Mouse (Mus musculus) right cerebral cortex, adult 2 months (tissue): Measurements from ENCODE around the gene Pecr.
"Not testable (repeated sequence)": the region's sequence is repeated elsewhere in the genome, so short reads cannot be mapped to it uniquely, and the experiment has no call there.

Source experiments
- DNase-seq, 2 experiments: peaks; one replicate each; pipeline ENCODE4 v3.0.0; 2021 to 2022; ENCODE audit warnings: low spot score in 2 of 2

The Pecr gene

DNA sequence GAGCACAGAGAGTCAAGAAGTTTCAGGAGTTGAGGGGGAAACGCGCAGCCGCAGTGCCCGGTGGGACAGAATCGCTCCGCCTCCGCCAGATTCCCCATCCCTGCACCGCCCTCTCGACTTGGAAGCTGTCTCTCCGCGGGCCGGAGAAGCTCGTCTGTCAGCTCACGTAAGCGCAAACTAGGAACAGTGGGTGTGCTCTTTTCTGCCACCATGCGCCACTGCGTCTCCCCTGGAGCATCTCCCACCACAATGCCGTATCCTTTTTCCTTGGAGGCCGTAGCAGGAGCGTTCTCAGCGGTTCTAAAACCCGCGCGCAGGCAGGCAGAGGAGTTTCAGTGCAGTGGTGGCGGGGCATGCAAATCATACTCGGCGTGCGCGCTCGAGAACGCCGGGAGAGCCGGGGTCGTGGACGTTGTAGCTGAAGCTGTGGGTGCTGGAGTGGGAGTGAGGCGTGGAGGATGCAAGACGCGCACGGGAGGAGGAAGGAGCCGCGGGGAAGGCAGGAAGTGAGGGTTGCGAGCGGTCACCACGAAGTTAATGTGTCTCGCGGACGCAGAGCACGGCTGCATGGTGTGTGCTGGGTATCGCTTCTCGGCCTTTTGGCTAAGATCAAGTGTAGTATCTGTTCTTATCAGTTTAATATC is 47.6 kb downstream of the Pecr start:
- DNase-seq: peak; percentile 73 to 77

DNA sequence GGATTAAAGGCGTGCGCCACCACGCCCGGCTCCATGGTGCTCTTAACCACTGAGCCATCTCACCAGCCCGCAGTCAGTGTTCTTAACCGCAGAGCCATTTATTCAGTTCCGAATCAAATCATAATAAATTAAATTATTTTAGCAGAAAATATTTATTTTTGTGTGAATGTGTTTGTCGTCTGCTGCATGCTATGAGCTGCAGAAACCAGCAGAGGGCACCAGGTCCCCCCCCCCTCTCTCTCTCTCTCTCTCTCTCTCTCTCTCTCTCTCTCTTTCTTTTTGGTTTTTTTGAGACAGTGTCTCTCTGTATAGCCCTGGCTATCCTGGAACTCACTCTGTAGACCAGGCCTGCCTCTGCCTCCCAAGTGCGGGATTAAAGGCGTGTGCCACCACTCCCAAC is 51.5 kb downstream of the Pecr start:
- not testable (repeated sequence) for DNase-seq

DNA sequence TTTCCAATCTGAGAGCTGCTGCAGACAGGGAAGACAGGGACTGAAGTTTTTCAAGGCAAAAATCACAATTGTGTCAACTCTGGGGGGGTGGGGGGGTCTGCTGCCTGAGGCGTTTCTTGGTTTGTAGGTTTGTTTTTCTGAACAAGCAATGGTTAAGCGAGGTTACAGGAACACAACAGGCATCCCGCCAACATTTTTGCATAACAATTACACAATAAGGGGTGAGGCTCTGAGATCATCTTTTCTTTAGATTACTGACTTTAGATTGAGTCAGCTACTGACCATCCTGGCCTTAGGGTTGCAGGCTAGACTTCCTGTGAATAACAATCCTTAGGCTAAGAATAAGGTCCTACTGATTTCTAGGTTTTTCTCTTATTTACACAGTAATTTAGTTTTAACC is 55.1 kb downstream of the Pecr start:
- DNase-seq: no peak

DNA sequence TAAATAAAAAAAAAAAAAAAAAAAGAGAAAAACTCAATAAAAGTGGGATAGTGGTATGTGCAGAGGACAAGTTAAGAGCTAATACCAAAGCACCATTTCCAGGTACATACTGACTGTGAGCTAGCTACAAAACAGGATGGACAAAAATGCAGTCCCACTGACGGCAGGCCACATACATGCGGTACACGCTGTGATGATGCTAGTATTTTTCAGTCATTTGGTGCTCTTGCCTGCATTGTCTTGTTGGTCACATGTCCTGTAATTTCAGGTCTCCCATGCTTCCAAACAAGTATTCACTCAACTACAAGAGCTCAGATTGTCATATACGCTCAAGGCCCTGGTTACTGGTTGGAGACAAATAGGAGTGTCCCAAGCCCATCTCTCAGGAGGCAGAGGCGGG is 56.6 kb downstream of the Pecr start:
- DNase-seq: no peak

DNA sequence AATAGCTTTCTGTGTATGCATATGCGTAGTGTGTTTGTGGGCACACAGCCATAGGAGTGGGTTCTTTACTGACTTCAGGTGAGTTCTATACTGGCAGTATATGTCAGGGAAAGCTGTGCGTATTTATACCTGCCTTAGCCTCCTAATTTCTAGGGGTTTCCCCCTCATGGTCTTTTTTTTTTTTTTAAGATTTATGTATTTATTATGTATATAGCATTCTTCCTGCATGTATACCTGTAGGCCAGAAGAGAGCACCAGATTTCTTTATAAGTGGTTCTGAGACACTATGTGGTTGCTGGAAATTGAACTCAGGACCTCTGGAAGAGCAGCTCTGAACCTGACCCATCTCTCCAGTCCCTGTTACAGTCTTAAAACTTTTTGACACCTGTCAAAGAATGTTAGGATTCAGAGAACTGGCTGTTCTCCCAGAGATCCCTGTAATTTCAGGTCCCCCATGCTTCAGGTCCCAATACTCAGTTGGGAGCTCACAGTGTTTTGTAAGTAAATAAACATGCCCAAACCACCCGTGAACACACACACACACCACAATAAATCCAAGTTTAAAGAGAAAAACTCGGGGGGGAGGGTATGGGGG is 57.1 kb downstream of the Pecr start:
- DNase-seq: no peak

DNA sequence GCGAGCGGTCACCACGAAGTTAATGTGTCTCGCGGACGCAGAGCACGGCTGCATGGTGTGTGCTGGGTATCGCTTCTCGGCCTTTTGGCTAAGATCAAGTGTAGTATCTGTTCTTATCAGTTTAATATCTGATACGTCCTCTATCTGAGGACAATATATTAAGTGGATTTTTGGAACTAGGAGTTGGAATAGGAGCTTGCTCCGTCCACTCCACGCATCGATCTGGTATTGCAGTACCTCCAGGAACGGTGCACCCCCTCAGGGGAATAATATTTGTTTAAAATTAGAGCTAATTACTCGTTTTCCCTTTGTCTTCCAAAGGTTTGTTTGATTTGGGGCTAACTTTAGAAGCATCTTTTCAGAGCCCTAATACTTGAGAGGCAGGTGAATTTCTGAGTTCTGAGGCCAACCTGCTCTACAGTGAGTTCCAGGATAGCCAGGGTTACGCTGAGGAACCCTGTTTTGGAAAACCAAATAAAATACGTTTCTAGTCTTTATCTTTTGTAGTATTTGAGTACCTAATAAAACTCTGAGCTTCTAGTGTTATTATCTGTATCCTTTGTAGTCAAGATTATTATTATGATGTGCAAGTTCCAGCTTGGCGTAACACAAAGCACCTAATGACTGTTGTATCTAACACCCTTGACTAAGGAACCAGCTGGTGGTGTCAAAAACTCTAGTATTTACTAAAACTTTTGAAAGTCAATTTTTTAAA is 57.8 kb downstream of the Pecr start:
- DNase-seq: peak in 1 of 2 experiments; percentile 21

DNA sequence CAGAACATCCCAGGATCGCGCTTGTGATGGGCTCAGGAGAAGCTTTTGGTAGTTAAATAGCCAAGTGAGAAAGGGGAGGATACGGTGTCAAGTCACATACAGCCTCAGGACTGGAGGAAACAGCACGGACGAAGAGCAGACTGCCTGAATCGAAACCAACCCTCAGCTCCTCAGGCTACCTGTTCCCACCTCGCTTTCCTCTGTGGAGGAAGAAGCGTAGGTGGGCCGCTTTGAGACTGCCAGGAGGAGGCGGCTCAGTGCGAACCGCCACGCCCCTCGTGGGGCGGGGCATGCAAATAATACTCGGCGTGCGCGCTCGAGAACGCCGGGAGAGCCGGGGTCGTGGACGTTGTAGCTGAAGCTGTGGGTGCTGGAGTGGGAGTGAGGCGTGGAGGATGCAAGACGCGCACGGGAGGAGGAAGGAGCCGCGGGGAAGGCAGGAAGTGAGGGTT is 58.4 kb downstream of the Pecr start:
- DNase-seq: peak; percentile 67 to 87

DNA sequence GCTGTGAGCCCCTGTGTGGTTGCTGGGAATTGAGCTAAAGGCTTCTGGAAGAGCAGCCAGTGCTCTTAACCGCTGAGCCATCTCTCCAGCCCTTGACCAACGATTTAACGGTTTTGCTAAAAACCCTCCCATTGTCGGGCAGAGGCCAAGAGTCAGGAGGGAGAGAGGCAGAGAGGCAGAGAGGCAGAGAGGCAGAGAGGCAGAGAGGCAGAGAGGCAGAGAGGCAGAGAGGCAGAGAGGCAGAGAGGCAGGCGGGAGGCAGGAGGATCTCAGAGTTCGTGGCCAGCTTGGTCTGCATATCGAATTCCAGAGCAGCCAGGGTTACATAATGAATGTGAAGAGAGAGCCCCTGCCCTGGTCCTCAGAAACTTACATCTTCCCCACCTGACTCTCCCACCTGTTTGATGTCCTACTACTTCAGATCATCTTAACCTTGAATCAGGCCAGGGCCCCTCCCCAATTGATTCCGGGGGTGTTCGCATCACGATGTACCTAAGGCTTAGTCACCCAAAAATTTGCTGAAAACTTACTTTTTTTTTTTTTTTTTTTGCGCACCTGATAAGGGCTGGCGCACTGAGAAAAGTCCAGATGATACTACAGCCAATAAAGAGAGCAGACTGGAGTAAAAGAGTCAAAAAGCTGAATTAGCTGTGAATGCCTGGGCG is 58.9 kb downstream of the Pecr start:
- DNase-seq: no peak

DNA sequence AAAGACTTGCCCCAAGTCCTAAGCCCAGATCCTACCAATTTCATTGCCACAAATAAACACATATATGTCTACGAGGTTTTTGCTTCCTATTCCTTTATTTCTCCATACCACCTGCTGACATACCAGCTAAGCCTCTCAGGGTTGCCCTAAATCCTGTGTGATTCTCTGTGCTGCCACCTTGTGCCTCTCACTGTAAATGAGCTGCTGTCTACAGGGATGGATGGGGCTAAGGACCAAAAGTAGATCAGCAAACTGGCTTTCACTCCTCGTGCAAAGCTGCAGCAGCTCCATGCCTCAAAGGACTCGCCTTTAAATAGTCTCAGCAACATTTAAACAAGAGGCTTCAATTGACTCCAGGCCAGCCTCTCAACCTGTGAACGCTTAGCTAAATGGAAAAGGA is 64.1 kb downstream of the Pecr start:
- peak; percentile 53 to 65 for DNase-seq

DNA sequence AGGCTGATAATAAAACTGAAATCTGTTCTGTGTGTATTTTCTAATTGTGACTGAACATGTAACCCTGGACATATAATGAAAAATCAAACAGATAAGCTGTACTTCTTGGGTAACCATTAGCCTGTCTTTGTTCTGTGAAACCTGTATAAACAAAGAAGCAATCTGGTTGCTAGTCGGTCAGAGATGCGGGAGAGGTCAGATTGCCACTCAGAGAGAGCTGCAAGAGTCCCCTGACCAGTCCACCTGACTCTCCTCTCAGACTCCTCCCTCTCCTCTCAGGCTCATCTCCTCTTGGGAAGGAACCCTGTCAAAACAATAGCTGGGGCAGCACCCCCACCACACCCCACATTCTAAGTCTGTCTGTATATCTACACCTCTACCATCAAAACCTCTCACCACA is 65.0 kb downstream of the Pecr start:
- no peak for DNase-seq

DNA sequence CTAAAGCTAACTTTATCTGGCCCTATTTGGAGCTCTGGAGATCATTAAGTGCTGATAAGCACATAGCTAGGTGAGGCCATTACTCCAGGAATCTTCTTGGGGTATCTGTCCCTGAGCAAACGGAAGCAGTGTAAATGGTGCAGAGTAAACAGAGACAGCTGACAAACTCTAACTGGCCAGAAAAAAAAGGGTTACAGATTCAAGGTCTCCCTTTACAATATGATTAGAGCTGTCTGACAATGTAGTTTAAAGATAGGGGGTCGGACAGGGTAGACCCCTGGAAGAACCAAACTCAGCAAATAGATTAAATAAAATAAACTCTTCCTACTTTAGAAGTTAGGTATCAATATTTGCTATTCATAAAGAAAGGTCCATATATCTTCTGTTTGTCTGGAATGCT is 65.5 kb downstream of the Pecr start:
- no peak for DNase-seq

DNA sequence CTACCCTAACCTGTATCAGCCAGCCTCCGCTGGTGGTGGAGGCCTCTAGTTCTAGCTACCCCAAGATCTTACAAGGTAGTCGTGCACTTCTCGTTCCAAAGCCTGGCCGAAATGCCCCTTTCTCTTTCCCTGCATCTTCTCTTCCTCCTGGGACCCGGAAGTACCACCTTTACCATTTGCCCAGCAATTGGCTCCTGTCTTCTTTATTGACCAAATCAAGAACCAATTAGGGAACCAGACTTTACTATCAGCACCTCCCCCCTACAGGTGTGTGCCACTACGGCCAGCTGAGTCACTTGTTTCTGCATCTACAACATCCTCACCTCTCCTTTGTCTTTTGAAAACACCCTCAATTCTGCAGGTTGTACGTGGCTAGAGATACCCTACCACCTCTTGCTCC is 67.4 kb downstream of the Pecr start:
- no peak for DNase-seq

DNA sequence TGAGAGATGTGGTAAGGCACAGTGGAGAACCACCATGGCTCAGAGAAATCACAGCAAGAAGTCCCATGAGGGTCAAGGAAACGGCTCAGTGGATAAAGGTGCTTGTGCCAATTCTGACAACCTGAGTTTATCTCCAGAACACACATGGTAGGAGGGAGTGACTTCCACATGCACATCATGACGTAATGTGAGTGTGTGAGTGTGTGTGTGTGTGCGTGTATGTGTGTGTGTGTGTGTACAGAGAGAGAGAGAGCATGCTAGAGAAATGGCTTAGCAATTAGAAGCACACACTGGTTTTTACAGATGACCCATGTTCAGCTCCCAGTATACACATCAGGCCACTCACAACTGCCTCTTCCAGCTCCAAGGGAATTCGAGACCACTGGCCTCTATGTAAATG is 68.9 kb downstream of the Pecr start:
- DNase-seq: no peak

DNA sequence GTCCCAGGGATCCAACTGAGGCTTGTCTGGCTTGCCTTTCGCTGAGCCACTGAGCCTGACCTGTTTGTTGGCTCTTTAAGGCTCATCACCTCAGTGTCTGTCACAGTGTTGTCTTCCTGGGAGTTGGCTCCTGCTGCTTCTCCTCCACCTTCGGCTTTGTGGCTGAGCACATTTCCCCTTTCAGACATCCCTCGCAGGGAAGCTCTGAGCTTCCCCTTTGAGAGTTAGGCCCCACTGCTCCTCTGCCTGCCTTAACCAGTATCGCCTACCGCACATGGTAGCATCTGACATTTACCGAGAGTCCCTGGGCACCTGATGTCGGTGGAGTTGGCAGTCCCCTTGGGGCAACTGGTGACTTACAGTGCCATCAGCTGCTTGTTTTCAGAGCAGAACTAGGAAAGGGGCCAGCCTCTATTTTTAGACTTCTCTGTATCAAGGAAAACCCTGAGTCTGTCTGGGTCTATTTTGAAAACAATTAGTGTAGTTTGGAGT is 69.6 kb downstream of the Pecr start:
- no peak for DNase-seq

DNA sequence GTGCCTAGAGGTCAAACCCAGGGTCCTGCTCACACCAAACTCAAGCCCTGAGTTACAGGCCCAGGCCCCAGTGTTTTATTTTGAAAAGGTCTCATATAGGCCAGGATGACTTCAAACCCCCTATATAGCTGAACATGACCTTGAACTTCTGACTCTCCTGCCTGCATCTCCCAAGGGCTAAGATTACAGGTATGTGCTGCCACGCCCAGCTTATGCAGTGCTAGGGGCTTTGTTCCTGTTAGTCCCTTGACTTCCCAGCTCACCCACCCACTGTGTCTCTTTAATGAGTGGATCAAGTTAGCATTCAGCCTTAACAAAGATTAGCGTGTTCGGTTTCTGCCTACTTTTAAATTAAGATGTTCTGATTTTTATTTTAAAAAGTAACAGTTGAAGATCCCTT is 70.2 kb downstream of the Pecr start:
- no peak for DNase-seq

DNA sequence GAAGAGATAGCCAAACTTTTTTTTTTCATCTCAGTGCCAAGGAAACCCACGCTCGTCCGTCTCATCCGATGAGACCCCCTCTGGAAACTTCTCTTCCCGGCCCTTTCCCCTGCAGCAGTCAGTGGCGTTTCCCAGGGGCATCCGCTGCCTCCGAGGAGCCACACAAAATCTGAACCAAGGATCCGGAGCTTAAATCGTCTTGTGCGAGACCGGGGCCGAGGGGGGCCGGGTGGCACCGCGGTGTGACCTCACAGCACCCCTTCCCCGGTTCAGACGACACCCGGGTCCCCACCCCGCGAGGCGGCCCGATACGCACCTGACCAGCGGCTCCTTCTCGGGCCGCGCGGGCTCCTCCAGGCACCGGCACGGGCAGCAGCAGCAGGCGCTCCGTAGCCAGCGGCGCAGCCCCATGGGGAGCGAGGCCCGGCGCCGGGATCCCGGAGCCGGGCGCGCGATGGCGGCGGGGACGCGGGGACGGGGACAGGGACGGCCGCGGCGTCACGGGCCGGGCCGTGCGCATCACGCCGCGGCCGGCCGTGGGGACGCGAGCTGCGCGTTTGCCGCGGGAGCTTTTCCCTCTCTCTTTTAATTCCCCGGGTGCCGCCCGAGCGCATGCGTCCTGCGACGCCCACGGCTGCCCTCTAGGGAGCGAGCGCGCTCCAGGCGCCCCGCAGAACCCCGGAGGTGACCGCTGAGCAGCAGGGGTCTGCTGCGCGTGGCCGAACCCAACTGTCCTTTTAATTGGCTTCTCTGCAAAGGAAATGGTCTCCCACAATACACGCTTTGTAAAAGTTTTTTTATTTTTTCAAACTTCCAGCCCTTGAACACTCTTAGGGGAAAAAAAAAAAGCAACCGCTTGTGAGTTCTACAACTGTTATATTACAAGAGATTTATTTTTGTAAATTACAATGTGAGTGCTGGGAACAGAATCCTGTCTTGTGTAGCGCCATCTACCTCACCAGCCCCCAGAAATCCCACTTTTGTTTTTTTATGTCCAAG is 72.1 kb downstream of the Pecr start, which contains the start of gene Mreg:
Gene Mreg, minus strand, starts transcription at position 607 of the 999 bp plus-strand sequence.
- peak; percentile 51 to 63 for DNase-seq

DNA sequence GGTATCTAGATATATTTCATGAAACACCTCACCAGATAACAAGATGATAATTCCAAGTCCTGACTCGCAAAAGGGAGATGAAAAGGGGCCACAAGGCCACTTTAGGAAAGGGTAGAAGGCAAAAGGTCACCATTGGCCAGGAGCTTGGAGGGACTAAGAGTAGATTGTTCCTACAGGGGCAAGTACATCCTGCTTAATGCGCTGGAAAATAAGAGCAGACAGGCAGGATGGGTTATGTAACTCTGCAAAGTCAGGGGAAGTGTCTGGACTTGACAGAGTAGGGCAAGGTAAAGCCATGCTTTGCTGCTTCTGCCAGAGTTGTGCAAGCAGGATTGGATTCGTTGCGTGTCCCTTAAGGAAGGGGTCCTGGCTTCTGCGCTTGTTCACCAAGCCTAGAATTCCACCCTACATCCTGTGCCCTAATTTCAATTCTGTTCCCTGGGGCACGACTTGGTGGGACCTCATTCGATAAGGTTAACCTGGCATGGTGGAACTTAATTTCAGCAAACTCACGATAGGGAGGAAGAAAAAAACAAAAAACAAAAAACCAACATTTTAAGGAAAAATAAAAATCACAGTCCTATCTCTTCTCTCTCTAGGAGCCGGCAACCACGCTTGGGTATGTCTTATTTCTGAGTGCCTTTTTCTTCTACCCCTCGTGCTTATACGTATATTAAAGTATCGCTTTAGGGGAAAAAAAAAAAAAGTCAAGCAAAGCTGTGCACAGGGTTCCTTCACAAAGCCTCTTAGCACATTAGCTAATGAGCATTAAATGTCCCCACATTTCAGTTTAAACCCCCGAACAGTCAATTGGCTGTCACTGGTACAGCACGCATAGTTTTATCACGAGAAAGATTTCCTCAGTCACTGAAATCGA is 73.1 kb downstream of the Pecr start:
- DNase-seq: no peak
